Mouse (Mus musculus): ENCODE measurements around the gene Ifitm1. TPM values are rescaled to one million over a fixed set of nuclear protein-coding genes. Genes with fewer than 3 reads are reported as not detected.

Ifitm1 gene
- total and polyA plus RNA-seq, 2 experiments from 2014 or later = 4.1 to 23.1 TPM

- Histone ChIP-seq H3K27ac (ENCODE audit: low read depth) (no peak overlapping the region), H3K36me3 (replicated peaks; ENCODE audit: control insufficient read depth, insufficient read depth, low read length) (peaks cover 28% of the 10 kb centered on the region; the same call in 1 of the 2 replicates), H3K4me3 (ENCODE audit: low read depth, low read length) (no peak overlapping the region), H3K4me1 (ENCODE audit: control insufficient read depth, insufficient read depth) (peaks cover 31% of the 10 kb centered on the region; the same call in 1 of the 2 replicates), H3K27me3 (ENCODE audit: control insufficient read depth, insufficient read depth, low read length) (no peaks in the 10 kb centered on the region), H3K4me2 (ENCODE audit: low read depth, low read length) (no peak overlapping the region), H3K9me3 (replicated peaks; ENCODE audit: control insufficient read depth, low read length) (no peaks in the 10 kb centered on the region), H3K9ac (replicated peaks; ENCODE audit: low read depth, low read length) (no peak overlapping the region)
- no peak for ATAC-seq (ENCODE audit: insufficient read depth, low read depth)
- TF ChIP-seq EP300 (IDR thresholded peaks at IDR 0.05; ENCODE audit: low read depth) = no peak
- DNase-seq (ENCODE audit: low spot score) = no peak
- WGBS = 85% methylated on average over 5 of the region's 5 CpGs
These were observed 21.8 kb upstream of the Ifitm1 start for GRCm38 (mm10) chr7:140945247-140945646.

GRCm38 (mm10) chr7:140946311-140946710, 20.7 kb upstream of the Ifitm1 start:
- peak overlapping the region; percentile 68 for H3K27ac ChIP-seq (ENCODE audit: low read depth)
- no peak for TF ChIP-seq EP300 (IDR thresholded peaks at IDR 0.05; ENCODE audit: low read depth)
- TF ChIP-seq CTCF (IDR thresholded peaks at IDR 0.05; ENCODE audit: low read depth) = no peak
- H3K4me2 ChIP-seq (ENCODE audit: low read depth, low read length) = no peak overlapping the region
- H3K27me3 ChIP-seq (ENCODE audit: control insufficient read depth, insufficient read depth, low read length) = no peaks in the 10 kb centered on the region
- ATAC-seq (ENCODE audit: insufficient read depth, low read depth) = no peak
- peaks cover 39% of the 10 kb centered on the region for H3K4me1 ChIP-seq (ENCODE audit: control insufficient read depth, insufficient read depth)
- no peak overlapping the region for H3K9ac ChIP-seq (replicated peaks; ENCODE audit: low read depth, low read length)
- no peak overlapping the region for H3K4me3 ChIP-seq (ENCODE audit: low read depth, low read length)
- DNase-seq (ENCODE audit: low spot score) = no peak
- H3K36me3 ChIP-seq (replicated peaks; ENCODE audit: control insufficient read depth, insufficient read depth, low read length) = peaks cover 28% of the 10 kb centered on the region; the same call in 1 of the 2 replicates
- no peaks in the 10 kb centered on the region for H3K9me3 ChIP-seq (replicated peaks; ENCODE audit: control insufficient read depth, low read length)
- WGBS = 87% methylated on average over 10 of the region's 10 CpGs

- no peak overlapping the region for H3K4me2 ChIP-seq (ENCODE audit: low read depth, low read length)
These were observed 20.0 kb upstream of the Ifitm1 start for GRCm38 (mm10) chr7:140946980-140947379.

GRCm38 (mm10) chr7:140948161-140948560, 18.9 kb upstream of the Ifitm1 start:
- H3K9ac ChIP-seq (replicated peaks; ENCODE audit: low read depth, low read length) = no peak overlapping the region
- ATAC-seq (ENCODE audit: insufficient read depth, low read depth) (0 out of 2 replicates have a peak, but pooled peaks have one; percentile 14), DNase-seq (ENCODE audit: low spot score) (peak; percentile 47)
- 22% methylated on average over 8 of the region's 8 CpGs for WGBS
- no peaks in the 10 kb centered on the region for H3K9me3 ChIP-seq (replicated peaks; ENCODE audit: control insufficient read depth, low read length)
- TF ChIP-seq CTCF (IDR thresholded peaks at IDR 0.05; ENCODE audit: low read depth) (no peak), EP300 (IDR thresholded peaks at IDR 0.05; ENCODE audit: low read depth) (no peak)
- no peak overlapping the region for H3K4me3 ChIP-seq (ENCODE audit: low read depth, low read length)
- H3K4me2 ChIP-seq (ENCODE audit: low read depth, low read length) = no peak overlapping the region
- H3K27ac ChIP-seq (ENCODE audit: low read depth) = peak overlapping the region; percentile 68
- H3K36me3 ChIP-seq (replicated peaks; ENCODE audit: control insufficient read depth, insufficient read depth, low read length) = peaks cover 28% of the 10 kb centered on the region; the same call in 1 of the 2 replicates
- H3K27me3 ChIP-seq (ENCODE audit: control insufficient read depth, insufficient read depth, low read length) = no peaks in the 10 kb centered on the region
- H3K4me1 ChIP-seq (ENCODE audit: control insufficient read depth, insufficient read depth) = peaks cover 33% of the 10 kb centered on the region

More at GRCm38 (mm10) chr7:140946980-140947379, 20.0 kb upstream of the Ifitm1 start:
- DNase-seq (ENCODE audit: low spot score) = peak; percentile 74
- Histone ChIP-seq H3K9me3 (replicated peaks; ENCODE audit: control insufficient read depth, low read length) (no peaks in the 10 kb centered on the region), H3K27ac (ENCODE audit: low read depth) (peak overlapping the region; percentile 68), H3K4me1 (ENCODE audit: control insufficient read depth, insufficient read depth) (peaks cover 39% of the 10 kb centered on the region), H3K36me3 (replicated peaks; ENCODE audit: control insufficient read depth, insufficient read depth, low read length) (peaks cover 28% of the 10 kb centered on the region; the same call in 1 of the 2 replicates), H3K9ac (replicated peaks; ENCODE audit: low read depth, low read length) (no peak overlapping the region), H3K27me3 (ENCODE audit: control insufficient read depth, insufficient read depth, low read length) (no peaks in the 10 kb centered on the region), H3K4me3 (ENCODE audit: low read depth, low read length) (no peak overlapping the region)
- TF ChIP-seq CTCF (IDR thresholded peaks at IDR 0.05; ENCODE audit: low read depth) = no peak
- peak; percentile 83 for TF ChIP-seq EP300 (IDR thresholded peaks at IDR 0.05; ENCODE audit: low read depth)
- WGBS = 36% methylated on average over 7 of the region's 7 CpGs
- ATAC-seq (ENCODE audit: insufficient read depth, low read depth) = peak; percentile 53

- Histone ChIP-seq H3K27ac (ENCODE audit: low read depth) (no peak overlapping the region), H3K27me3 (ENCODE audit: control insufficient read depth, insufficient read depth, low read length) (no peaks in the 10 kb centered on the region), H3K4me1 (ENCODE audit: control insufficient read depth, insufficient read depth) (peaks cover 37% of the 10 kb centered on the region), H3K4me2 (ENCODE audit: low read depth, low read length) (no peak overlapping the region), H3K9ac (replicated peaks; ENCODE audit: low read depth, low read length) (no peak overlapping the region), H3K9me3 (replicated peaks; ENCODE audit: control insufficient read depth, low read length) (no peaks in the 10 kb centered on the region), H3K4me3 (ENCODE audit: low read depth, low read length) (no peak overlapping the region), H3K36me3 (replicated peaks; ENCODE audit: control insufficient read depth, insufficient read depth, low read length) (peaks cover 28% of the 10 kb centered on the region; the same call in 1 of the 2 replicates)
- WGBS = 77% methylated on average over 6 of the region's 6 CpGs
- ATAC-seq (ENCODE audit: insufficient read depth, low read depth) (no peak), DNase-seq (ENCODE audit: low spot score) (no peak)
- TF ChIP-seq CTCF (IDR thresholded peaks at IDR 0.05; ENCODE audit: low read depth) (no peak), EP300 (IDR thresholded peaks at IDR 0.05; ENCODE audit: low read depth) (no peak)
These were observed 17.8 kb upstream of the Ifitm1 start for GRCm38 (mm10) chr7:140949255-140949654.
